Mouse (Mus musculus) kidney, postnatal 36 days (tissue): ENCODE results near the gene Myo9b.

Source experiments
- DNase-seq, 2 experiments: peaks; one replicate each; pipeline ENCODE4 v3.0.0; 2021 to 2022; ENCODE audit warnings: mixed read lengths in 2 of 2

Myo9b gene

GRCm38 (mm10) chr8:71392391-71392790 is 119.9 kb downstream of the Myo9b start:
- no peak for DNase-seq

- peak in 1 of 2 experiments; percentile 77 for DNase-seq
These were observed 120.4 kb downstream of the Myo9b start for GRCm38 (mm10) chr8:71392871-71393270.

- DNase-seq, result no peak
These were observed 122.0 kb downstream of the Myo9b start for GRCm38 (mm10) chr8:71394481-71394880.

- DNase-seq, result no peak
These were observed 122.6 kb downstream of the Myo9b start for GRCm38 (mm10) chr8:71395071-71395470.

- peak; percentile 67 to 69 for DNase-seq
These were observed 123.1 kb downstream of the Myo9b start, which contains the start of gene Ushbp1 for GRCm38 (mm10) chr8:71395629-71396028. Gene Ushbp1, minus strand, starts transcription at chr8:71395802.

- DNase-seq, result peak; percentile 95 to 98
These were observed 124.3 kb downstream of the Myo9b start, which contains the start of gene Babam1 for GRCm38 (mm10) chr8:71396639-71397305. Gene Babam1, plus strand, starts transcription at chr8:71396861.

GRCm38 (mm10) chr8:71397701-71398100 is 125.2 kb downstream of the Myo9b start:
- DNase-seq, result no peak

GRCm38 (mm10) chr8:71400826-71401225 is 128.3 kb downstream of the Myo9b start:
- DNase-seq, result no peak

- DNase-seq, result no peak
These were observed 128.9 kb downstream of the Myo9b start for GRCm38 (mm10) chr8:71401454-71401853.

GRCm38 (mm10) chr8:71402446-71402964 is 130.0 kb downstream of the Myo9b start:
- no peak for DNase-seq

- no peak for DNase-seq
These were observed 130.8 kb downstream of the Myo9b start for GRCm38 (mm10) chr8:71403107-71403885.

- DNase-seq, result no peak
These were observed 131.5 kb downstream of the Myo9b start for GRCm38 (mm10) chr8:71404011-71404410.

- DNase-seq, result peak; percentile 60 to 71
These were observed 132.4 kb downstream of the Myo9b start for GRCm38 (mm10) chr8:71404951-71405351.

GRCm38 (mm10) chr8:71405401-71406098 is 133.0 kb downstream of the Myo9b start, which contains the start of gene Ankle1:
Gene Ankle1, plus strand, starts transcription at chr8:71406010.
- DNase-seq, result peak; percentile 95 to 97

GRCm38 (mm10) chr8:71406099-71407015 is 133.8 kb downstream of the Myo9b start:
- DNase-seq, result peak; percentile 78 to 88

GRCm38 (mm10) chr8:71407441-71407840 is 134.9 kb downstream of the Myo9b start:
- no peak for DNase-seq

- DNase-seq, result no peak
These were observed 135.7 kb downstream of the Myo9b start for GRCm38 (mm10) chr8:71408231-71408630.
